Mouse (Mus musculus) ES-E14 (cell line): Measurements from ENCODE around the gene Hist1h3g. TPM values are rescaled to one million over a fixed set of nuclear protein-coding genes. Genes with fewer than 3 reads are reported as not detected.
A peak's percentile ranks its signal among the peaks of the same experiment; 100 is the strongest.

Source experiments
- DNase-seq: peaks from one replicate; pipeline ENCODE4 v3.0.0-alpha.2; 2013; ENCODE audit warnings: low read depth, low spot score
- H3K27ac ChIP-seq: 2 replicates; pipeline ENCODE4 v1.5.1; 2012; ENCODE audit warnings: low read depth, mild to moderate bottlenecking, low read length, moderate library complexity, mixed read lengths; ENCODE audit not compliant: poor library complexity, insufficient read depth, severe bottlenecking
- H3K36me3 ChIP-seq: 2 replicates; pipeline ENCODE4 v1.6.1; 2012; ENCODE audit warnings: mild to moderate bottlenecking, low read length, moderate library complexity, mixed read lengths; ENCODE audit not compliant: control insufficient read depth, poor library complexity, insufficient read depth, severe bottlenecking
- H3K4me1 ChIP-seq, 2 experiments: fragments of 150-350 bp in 1 of 2; sonication (generic) in 1 of 2; 2 replicates each; pipeline ENCODE4 v1.6.1; 2012; ENCODE audit warnings: low read length in 2 of 2, mild to moderate bottlenecking in 1 of 2, mixed read lengths in 1 of 2; ENCODE audit not compliant: control insufficient read depth in 2 of 2, insufficient read depth in 2 of 2, poor library complexity in 1 of 2
- H3K4me3 ChIP-seq, 2 experiments: fragments of 150-350 bp in 1 of 2; sonication (generic) in 1 of 2; 2 replicates each; pipeline ENCODE4 v1.5.1; 2012; ENCODE audit warnings: low read length in 2 of 2, low read depth in 1 of 2, mild to moderate bottlenecking in 1 of 2, mixed read lengths in 1 of 2; ENCODE audit not compliant: insufficient read depth in 1 of 2, poor library complexity in 1 of 2, severe bottlenecking in 1 of 2
- H3K9ac ChIP-seq: 2 replicates; pipeline ENCODE4 v1.6.1; 2012; ENCODE audit warnings: low read depth, mild to moderate bottlenecking, low read length, mixed read lengths; ENCODE audit not compliant: poor library complexity, insufficient read depth, severe bottlenecking
- H3K9me3 ChIP-seq: fragments of 150-350 bp; sonication (generic); 2 replicates; pipeline ENCODE4 v1.6.1; 2012; ENCODE audit warnings: low read depth, mild to moderate bottlenecking, low read length; ENCODE audit not compliant: control insufficient read depth, insufficient read depth
- CHD2 ChIP-seq: IDR thresholded peaks from 2 replicates; pipeline ENCODE4 v1.6.1; 2014; ENCODE audit warnings: mild to moderate bottlenecking, low read depth, low read length, inconsistent platforms
- HCFC1 ChIP-seq: IDR thresholded peaks from 2 replicates; pipeline ENCODE4 v1.6.1; 2012; ENCODE audit warnings: low read length, inconsistent platforms, borderline replicate concordance; ENCODE audit not compliant: insufficient read depth
- MAFK ChIP-seq: IDR thresholded peaks from 2 replicates; pipeline ENCODE4 v1.6.1; 2014; ENCODE audit warnings: mild to moderate bottlenecking, low read depth, low read length, inconsistent platforms; ENCODE audit not compliant: insufficient read depth
- ZC3H11A ChIP-seq: IDR thresholded peaks from 2 replicates; pipeline ENCODE4 v1.6.1; 2012; ENCODE audit warnings: low read depth, mild to moderate bottlenecking, inconsistent platforms, low read length, borderline replicate concordance
- ZNF384 ChIP-seq: IDR thresholded peaks from 2 replicates; pipeline ENCODE4 v1.6.1; 2012; ENCODE audit warnings: low read depth, low read length, inconsistent platforms
- in situ Hi-C, 2 experiments: fragments of 600-800 bp; cut with MboI; formaldehyde crosslinking; loops; one replicate each; pipeline ENCODE4 v1.15.1; 2025; ENCODE audit warnings: low sequenced_read_pairs in 2 of 2, inconsistent platforms in 1 of 2; ENCODE audit not compliant: unreplicated experiment in 2 of 2
- total RNA-seq: library from RNA; depleted of rRNA; stranded (reverse); fragments of 300-350 nt; gene quantifications from 2 replicates; pipeline ENCODE4 v1.2.3, GENCODE M21; 2012

Hist1h3g gene
- total RNA-seq, 1 experiment, result 621 TPM

DNA sequence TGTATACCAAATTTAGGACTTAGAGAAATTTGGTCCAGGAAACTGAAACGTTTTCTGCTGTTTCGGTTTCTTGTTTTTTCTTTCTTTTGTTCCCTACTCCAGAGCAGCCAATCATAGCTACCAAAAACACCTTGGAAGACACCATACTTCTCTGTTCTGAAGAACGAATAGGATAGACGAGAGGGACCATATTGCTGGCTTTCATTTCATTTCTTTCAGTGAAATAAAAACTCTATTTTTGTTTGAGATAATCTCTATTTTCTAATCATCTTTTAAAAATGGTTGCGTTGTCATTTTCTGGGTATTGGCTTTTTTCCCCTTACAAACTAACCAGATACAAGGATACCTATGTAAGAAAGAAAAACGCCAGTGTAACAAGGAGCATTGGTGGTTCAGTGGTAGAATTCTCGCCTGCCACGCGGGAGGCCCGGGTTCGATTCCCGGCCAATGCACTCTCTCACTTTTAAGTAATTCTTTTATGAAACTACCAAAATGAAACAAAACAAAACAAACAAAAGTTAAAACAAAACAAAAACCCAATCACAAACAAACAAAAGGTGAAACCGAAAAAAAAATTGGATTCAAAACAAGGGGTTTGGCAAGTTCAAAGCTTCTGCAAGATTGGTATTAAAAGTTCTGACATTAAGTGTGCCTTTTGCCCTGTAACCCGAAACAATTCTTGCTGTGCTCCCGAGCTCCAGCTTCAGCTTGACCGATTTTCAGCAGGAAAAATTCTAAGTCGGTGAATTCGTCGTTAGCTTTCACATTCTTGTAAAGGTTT, 18.2 kb upstream of the Hist1h3g start:
- DNase-seq, result no peak
- TF ChIP-seq MAFK (peak; percentile 96), ZNF384 (no peak)
- peaks cover 3 to 8% of the 10 kb centered on the region in 2 experiments; a peak in 2 of 4 replicates for H3K4me1 ChIP-seq
- H3K9me3 ChIP-seq, result no peaks in the 10 kb centered on the region
- H3K36me3 ChIP-seq, result no peaks in the 10 kb centered on the region
- peak overlapping the region; percentile 54; the same call in 1 of the 2 replicates for H3K9ac ChIP-seq
- peak overlapping the region; percentile 50; the same call in 1 of the 2 replicates for H3K27ac ChIP-seq
- peak overlapping the region; percentile 60 to 80 for H3K4me3 ChIP-seq
- in situ Hi-C loops, result loop anchor here (5.0 to 25.0 kb wide), 3 partner anchors 85 to 205 kb away; no protein-coding TSS in a partner anchor

DNA sequence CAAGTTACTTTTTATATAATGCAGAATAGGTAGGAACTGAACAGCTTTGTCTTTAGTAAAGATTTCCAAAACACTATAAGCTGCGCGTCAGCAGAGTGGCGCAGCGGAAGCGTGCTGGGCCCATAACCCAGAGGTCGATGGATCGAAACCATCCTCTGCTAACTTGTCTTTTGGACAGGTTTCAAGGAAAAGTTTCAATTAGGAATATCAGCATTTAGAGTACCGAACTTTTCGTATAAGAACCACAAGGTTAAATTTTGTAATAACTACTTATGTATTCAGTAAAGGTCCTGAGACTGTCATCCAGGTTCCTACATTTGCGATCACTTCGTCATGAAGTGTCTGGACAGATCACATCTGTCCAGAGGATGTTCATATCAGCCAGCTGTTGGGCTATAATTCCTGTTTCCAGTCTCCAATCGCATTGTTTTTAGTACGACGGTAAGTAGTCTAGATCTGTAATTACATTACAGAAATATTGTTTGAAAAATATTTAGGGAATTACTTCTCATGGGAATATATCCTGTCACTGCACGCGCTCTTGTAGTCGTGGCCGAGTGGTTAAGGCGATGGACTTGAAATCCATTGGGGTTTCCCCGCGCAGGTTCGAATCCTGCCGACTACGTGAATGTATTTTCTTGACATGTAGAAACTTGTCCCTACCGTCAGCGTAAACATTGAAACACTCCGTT, 17.5 kb upstream of the Hist1h3g start:
- in situ Hi-C loops, result loop anchor here (5.0 to 25.0 kb wide), 3 partner anchors 85 to 205 kb away; no protein-coding TSS in a partner anchor
- Histone ChIP-seq H3K9me3 (no peaks in the 10 kb centered on the region), H3K4me1 (peaks cover 3 to 8% of the 10 kb centered on the region in 2 experiments; a peak in 2 of 4 replicates), H3K4me3 (peak overlapping the region; percentile 60 to 80), H3K27ac (no peak overlapping the region; the same call in 1 of the 2 replicates), H3K36me3 (no peaks in the 10 kb centered on the region), H3K9ac (peak overlapping the region; percentile 16; the same call in 1 of the 2 replicates)
- TF ChIP-seq ZC3H11A, result peak; percentile 16; the same call in 1 of the 2 replicates
- peak; percentile 84 for TF ChIP-seq MAFK
- TF ChIP-seq ZNF384, result no peak
- TF ChIP-seq HCFC1, result no peak
- no peak for TF ChIP-seq CHD2
- DNase-seq, result peak; percentile 84

DNA sequence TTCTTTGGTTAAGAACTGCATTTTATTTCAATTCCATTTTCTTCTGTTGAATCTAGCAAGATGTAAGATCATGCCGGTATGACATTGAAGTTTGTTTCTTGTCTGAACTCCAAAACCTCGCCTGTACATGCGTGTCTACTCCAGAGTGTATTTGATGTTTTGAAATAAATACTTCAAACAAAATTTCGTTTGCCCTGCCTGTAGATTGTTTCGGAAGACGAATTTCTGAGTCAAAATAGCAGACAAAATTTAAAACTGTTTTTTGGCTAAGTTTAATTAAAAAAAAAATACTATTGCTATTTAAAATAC, 17.0 kb upstream of the Hist1h3g start:
- peak overlapping the region; percentile 60 to 72 for H3K4me3 ChIP-seq

DNA sequence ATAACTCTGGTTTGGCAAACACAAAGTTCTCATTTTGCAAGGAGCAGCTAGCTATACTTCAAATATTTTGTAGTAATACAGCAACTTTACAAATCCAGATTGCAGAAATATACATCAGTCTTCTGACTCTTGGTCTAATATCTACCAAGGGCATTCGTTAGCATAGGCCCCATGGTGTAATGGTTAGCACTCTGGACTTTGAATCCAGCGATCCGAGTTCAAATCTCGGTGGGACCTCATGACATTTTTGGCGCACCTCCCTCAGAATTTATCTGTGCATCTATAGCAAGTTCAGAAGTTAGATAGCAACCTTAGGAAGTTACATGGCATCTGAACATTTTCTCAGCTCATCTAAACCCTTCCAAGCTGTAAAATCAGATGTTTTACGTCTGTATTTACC, 16.3 kb upstream of the Hist1h3g start:
- Histone ChIP-seq H3K27ac (no peak overlapping the region), H3K36me3 (no peaks in the 10 kb centered on the region), H3K4me3 (peak overlapping the region; percentile 60 to 69), H3K9me3 (no peaks in the 10 kb centered on the region), H3K9ac (no peak overlapping the region), H3K4me1 (peaks cover 0 to 6% of the 10 kb centered on the region in 2 experiments; a peak in 2 of 4 replicates)
- TF ChIP-seq MAFK (peak; percentile 88), ZC3H11A (no peak)
- peak; percentile 77 for DNase-seq
- in situ Hi-C loops, result loop anchor here (5.0 to 25.0 kb wide), 3 partner anchors 87 to 207 kb away; no protein-coding TSS in a partner anchor

More for the DNA sequence above, 17.0 kb upstream of the Hist1h3g start:
- TF ChIP-seq MAFK (no peak), ZC3H11A (no peak), ZNF384 (no peak), HCFC1 (no peak), CHD2 (no peak)
- Histone ChIP-seq H3K9me3 (no peaks in the 10 kb centered on the region), H3K9ac (no peak overlapping the region; the same call in 1 of the 2 replicates), H3K27ac (no peak overlapping the region), H3K4me1 (peaks cover 0 to 8% of the 10 kb centered on the region in 2 experiments; a peak in 2 of 4 replicates), H3K36me3 (no peaks in the 10 kb centered on the region)
- in situ Hi-C loops, result loop anchor here (5.0 to 25.0 kb wide), 3 partner anchors 86 to 206 kb away; no protein-coding TSS in a partner anchor
- DNase-seq, result no peak
